Mouse (Mus musculus) heart, postnatal 0 days (tissue): ENCODE measurements around the gene Thrb.

ENCODE experiments used
- CTCF ChIP-seq: IDR thresholded peaks from 2 replicates; pipeline ENCODE4 v1.5.1; 2016; ENCODE audit warnings: antibody characterized with exemption, control low read depth, low read depth
- EP300 ChIP-seq: IDR thresholded peaks from 2 replicates; pipeline ENCODE4 v1.6.1; 2016; ENCODE audit warnings: antibody characterized with exemption, low read depth

GRCm38 (mm10) chr14:18003686-18004085 lies 343.6 kb downstream of the Thrb start:
- no peak for TF ChIP-seq CTCF
- no peak for TF ChIP-seq EP300
